Mouse (Mus musculus) R1 (cell line): Measurements from ENCODE around the gene Mdh2.

ENCODE experiments used
- DNase-seq: peaks from one replicate; pipeline ENCODE4 v3.0.0-alpha.2; 2018; ENCODE audit warnings: low read depth, low spot score

Mdh2 gene

DNA sequence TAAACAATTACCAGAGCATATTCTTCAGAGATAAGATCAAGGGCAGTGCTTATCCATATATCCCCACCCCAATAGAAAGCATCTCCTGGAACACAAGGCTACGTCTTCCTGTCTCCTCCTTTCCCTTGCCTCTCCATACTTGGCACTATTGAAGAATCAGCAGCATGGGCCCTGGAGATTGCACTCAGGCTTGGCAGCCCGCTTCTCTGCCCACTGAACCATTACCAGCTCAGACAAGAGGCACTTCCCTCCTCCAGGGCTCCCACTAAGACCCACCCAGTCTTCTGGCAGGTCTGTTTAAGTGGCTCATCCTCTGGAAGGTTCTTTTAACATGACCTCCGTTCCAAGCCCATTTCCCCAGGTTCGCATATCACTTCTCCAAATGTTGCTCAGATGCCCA lies 1.7 kb upstream of the Mdh2 start:
- DNase-seq, result no peak

DNA sequence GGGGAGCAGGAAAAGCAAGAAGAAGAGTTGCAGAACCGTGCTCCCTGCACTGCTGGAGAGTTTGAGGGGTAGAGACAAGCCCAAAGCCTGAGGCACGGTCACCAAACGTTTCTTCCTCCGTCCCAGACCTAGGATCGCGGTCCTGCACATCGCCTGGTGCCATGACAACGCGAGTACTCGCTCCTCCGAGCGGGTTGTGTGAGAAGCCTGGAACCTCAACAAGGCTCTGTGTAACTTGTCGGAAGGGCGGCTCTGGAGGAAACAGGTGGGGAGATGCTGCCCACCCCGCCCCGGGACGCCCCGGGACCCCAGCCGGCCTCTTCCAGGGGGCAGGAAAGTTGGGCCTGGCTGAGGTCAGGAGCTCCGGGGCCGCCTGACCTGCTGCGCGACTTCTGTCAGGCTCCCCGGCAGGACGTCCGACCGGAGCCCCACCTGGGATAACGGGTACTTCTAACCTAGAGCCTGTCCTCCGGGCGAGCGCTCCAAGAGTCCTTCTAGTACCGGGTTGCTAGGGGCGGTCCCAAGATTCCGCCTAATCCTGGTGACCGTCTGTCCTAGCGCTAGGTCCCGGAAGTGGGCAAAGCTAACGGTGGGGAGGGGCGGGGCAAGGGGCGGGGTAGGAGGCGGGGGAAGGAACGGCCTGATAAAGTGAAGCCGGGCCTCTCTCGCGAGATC lies 347 bp upstream of the Mdh2 start, which contains the start of gene Styxl1:
Styxl1 (minus strand) TSS at position 590 of the 675 bp plus-strand sequence.
- peak; percentile 83 for DNase-seq

DNA sequence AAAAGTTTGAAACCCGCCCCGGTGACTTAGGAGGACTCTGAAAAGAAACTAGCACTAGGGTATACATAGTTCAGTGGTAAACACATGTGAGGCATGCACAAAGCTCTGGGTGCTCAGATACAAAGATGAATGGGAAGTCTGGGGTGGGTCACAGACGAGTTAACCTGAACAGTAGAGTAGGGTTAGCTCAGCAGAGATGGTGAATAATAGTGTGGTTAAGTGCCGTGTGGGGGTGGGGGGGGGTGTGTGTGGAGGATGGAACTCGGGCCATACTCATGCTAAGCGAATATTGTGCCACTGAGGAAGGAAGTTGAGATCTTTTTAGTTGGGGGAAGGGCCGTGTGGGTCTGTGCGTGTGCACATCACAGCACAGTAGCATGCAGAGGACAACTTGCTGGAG lies 2.1 kb downstream of the Mdh2 start:
- DNase-seq, result no peak

DNA sequence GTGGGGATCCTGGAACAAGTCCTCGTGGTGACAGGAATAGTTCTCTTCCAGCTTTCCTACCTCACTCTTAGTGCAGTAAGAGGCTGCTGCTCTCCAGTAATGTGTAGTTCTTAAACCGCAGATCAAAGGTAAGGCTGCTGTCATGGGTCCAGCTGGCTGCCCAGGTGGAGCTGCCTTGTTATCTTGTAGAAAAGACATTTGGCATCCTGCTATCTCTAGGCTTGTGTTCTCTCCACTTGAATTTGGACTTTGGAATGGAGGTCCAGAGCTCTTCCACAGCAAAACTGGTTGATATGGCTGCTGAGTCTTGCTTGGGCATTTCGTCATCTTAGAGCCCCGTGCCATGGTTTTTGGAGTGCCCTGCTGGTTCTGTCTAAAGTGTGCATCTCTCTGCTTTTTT lies 4.6 kb downstream of the Mdh2 start:
- DNase-seq, result no peak

DNA sequence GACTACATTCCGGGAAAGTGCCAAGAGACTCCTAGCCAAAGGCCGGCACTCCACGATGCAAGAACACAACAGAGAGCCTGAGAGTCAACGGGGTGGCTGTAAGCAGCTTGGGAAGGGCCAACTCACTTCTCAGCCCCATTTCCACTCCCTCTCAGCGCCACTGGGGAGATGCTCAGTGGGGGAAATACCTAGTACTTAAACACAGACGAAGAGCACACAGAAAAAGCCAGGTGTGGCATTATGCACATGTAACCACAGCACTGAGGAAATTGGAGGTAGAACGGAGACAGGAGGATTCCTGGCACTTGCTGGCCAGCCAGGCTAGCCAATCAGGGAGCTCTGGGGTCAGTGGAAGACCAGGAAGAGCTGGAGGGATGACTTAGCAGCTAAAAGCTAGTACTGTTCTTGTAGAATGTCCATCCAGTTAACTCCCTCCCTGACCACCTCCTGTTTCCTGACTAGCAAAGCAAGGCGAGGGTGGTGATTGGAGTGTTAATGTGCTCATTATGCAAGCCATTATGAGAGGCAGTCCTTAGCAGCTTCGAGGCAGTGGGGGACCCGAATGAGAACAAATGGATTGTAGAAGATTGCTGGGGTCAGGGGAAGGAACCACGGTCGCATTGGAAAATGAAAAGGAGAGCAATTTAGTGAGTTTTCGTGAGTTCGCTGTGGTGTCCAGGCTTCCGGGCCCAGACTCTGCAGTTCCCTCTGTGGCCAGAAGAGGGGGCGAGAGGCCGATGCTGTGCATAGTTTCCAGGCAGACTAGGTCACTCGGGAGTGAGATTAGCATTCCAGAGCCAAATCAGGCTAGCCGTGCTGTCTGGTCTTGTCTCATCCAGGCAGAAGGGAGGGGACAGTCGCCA lies 15.9 kb downstream of the Mdh2 start:
- DNase-seq, result peak; percentile 92

DNA sequence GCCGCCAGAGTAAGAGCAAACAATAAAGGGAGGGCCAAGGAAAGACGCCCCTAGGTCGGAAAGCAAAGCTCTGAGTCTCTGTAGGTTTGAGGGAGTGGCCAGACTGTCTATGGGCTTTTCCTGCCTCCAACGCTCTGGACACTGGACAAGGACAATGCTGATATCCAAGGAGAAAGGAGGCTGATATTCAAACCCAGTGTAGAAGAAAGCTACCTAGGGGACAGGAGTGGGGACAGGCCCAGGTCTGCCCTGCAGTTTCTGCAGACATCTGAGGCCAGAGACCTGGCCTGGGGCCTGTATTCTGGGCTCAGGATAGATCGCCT lies 16.5 kb downstream of the Mdh2 start:
- no peak for DNase-seq

DNA sequence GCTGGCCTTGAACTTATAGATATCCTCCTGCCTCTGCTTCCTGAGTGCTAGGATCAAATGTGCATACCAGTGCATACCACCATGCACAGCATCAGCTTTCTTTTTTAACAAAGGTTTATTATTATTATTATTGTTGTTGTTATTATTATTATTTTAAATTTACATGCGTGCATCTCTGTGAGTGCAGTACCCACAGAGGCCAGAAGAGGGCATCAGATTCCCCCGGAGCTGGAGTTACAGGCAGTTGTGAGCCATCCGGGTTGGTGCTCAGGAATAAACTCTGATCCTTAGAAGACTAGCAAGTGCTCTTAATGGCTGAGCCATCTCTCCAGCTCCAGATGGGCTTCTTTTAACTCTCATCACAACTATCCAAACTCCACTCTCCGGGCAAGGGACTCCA lies 21.5 kb downstream of the Mdh2 start:
- DNase-seq, result peak; percentile 64

DNA sequence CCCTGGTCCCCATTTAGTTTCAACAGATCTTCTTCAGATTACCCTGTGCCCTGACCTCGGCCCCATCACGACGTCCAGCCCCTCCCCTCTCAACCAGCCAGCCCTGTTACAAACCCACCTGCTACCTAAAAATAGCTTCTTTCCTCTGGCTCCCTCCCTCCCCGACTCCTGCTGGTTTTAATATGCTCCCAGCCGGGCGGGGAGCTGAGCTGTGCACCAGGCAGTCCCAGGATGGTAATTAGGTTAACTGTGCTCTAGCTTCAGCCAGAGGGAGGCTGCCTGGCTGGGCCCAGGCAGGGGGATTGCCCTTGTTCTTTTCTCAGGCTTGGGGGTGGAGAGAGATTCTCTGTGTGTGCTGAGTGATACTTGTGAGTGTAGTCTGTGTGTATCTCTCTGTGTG lies 22.6 kb downstream of the Mdh2 start:
- peak; percentile 81 for DNase-seq

DNA sequence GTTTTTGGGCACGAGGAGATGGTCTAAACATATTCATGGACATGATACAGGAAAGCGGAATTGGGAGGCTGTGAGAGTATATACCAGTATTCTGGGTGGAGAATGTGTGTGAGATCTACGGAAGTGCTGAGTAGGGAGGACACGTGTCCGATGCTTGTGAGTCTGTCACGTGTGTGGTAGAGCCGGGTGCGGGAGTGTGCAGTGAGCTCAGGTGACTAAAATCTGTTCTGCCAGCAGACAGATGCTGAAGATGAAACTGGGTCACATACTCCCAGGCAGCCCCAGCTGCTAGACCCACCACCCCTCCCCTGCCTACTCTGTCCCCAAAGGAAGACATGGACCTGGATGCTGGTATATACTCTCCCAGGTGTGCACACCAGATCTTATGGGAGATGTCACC lies 24.4 kb downstream of the Mdh2 start:
- no peak for DNase-seq

DNA sequence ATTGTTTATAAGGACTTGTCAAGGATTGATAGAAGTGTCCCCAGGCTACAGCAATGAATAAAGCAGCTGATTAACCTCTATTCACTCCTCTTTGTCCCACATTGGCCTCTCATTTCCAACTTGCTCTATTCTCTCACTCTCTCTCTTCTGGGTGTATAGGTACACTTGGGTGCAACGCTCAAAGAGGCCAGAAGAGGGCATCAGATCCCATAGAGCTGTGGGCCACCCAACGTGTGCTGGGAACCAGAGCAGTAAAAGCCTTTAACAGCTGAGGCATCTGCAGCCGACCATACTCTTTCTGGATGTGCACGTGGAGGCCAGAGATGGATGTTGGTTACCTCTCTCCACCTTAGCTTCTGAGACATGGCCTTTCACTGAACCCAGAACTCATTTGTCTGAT lies 24.9 kb downstream of the Mdh2 start:
- peak; percentile 91 for DNase-seq

DNA sequence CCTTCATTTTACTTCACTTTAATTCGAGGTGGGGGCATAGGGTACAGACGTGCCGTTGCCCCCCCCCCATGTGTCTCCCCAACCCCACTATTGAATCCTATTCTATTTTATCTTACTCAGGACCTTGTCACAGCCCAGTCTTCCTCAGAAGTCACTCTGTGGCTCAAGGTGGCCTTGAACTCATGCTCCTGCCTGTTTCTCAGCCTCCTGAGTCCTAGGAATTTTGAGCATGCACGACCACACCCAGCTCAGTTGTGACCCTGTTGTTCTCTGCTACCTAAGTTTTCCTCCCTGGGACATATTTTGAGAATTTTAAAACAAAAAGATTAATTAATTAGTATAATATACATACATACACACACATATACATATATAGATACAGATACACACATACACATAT lies 25.4 kb downstream of the Mdh2 start:
- DNase-seq, result peak; percentile 86

DNA sequence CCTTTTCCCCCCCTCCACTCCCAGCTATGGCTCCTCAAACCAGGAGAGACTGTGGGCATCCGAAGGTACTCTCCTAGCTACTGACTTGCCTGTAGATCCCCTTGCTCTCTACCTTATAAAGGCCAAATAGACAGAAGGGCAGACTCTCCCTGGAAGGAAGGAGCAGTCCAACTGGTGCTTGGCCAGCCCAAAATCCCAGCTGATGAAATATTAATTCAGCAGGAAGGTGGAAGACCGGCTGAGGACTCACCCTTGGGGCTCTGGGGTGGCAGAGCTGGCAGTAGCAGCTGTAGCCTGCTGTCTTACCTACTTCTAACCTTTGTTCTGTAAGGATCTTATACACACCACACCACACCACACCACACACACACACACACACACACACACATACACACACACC lies 26.5 kb downstream of the Mdh2 start:
- no peak for DNase-seq

DNA sequence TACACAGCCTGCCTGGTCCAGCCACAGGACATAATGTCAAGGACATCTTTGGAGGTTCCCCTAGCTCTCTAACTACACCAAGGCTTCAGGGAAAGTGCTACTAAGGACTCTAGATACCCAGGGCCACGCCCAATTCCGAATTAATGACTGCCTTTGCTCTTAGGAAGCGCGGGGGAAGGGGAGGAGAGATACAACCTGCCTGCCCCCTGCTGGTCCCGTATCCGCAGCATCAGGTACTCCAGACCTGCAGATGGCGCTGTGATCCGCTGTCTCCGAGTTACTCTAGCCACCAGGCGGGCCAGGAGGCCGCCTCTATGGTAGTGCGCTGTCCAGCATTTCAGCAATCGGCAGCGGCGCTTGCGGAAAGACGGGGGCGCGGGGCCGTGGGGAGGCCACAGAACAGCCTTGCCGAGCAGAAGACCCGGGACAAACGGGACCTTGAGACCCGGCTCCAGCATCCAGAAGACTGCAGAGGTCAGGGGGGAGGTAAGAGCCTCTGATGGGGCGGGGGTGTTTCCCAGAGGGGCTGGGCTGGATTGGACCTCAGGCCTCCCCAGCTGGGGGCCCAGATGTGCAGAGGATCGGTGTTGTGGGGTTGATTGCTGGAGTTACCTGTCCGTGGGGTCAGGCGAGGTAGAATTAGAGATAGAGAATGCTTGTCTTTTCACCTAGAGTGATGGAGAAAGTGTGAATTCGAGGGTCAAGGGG lies 28.4 kb downstream of the Mdh2 start, which contains the start of gene Srrm3:
Srrm3 (plus strand) TSS at position 336 of the 708 bp plus-strand sequence.
- DNase-seq, result peak; percentile 97

DNA sequence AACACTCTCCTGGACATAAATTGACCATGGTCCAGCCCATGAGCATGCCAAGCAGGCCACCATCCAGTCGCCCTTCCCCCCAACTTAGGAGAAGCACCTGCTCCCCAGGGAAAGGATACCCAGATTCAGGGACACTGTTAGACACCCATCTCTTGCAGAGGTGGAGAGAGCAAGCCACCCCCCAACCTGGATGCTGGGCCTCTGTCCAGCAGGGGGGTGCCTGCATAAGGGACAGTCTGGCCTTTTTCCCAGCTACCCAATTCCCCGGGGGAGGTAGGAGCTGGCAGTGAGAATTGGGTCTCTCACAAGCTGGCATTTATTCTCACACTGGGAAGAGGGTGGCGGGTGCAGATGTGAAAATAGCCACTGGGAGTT lies 29.0 kb downstream of the Mdh2 start:
- no peak for DNase-seq

DNA sequence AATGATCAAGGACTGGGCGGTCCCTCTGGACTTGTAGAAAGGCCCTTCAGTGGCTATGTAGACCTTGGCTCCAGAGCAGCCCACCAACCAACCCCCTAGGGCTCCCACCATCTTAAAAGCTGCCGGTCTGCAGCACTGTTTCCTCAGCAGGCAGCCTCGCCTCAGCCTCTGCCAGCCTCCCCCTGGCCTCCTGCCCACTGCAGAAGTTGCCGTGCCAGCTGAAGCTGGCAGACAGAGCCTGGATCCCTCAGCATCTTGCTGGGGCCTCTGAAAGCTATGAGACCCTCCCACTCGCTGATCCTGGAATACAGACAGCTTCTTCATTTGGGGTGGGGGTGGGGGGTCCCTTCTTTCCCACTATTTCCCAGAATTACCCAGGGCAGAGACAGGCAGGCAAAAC lies 34.7 kb downstream of the Mdh2 start:
- no peak for DNase-seq

DNA sequence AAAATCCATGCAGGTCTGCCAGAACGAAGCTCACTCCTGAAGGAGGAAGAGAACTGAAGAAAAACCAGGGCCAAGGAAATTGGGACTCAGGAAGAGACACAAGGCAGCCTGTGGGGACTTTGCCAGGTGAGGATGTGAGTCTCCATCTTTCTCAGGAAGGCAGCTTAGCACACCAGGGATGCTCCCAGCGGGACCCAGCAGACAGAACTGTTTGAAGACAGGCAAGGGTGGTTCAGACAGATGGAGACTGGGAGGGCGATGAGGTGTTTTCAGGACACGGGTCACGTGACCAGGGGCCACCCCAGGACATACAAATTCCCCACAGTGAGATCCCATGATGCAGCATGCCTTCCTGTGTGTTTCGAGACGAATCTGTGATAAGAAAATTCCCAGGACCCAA lies 40.2 kb downstream of the Mdh2 start:
- no peak for DNase-seq

DNA sequence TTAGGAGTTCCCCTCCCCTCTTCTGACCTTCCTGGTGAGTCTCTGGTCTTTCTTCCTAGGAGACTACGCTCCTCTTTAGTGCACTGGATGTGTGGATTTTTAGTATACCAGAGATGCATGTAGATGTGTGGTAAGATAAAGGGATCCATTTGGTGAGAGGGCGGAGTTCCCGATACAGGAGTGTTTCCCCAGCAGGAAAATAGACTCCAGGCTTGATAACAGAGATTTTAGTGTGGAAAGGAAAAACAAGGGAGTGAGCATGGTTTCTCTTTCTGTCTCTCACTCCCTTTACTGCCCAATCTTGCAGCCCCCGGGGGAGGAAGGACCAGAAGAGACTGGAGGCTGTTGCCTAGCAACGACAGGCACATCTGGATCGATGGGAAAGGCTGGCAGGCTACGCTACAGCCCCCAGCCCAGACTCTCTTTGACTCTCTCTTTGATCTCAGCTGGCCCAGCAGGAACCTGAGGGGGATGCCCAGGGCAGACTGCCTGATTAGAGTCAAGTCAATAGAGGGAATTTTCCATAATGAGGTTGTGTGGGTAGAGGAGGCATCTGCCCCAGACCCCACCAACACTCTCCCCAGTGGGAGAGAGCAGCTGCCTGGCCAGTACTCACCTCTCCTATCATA lies 44.1 kb downstream of the Mdh2 start:
- no peak for DNase-seq

DNA sequence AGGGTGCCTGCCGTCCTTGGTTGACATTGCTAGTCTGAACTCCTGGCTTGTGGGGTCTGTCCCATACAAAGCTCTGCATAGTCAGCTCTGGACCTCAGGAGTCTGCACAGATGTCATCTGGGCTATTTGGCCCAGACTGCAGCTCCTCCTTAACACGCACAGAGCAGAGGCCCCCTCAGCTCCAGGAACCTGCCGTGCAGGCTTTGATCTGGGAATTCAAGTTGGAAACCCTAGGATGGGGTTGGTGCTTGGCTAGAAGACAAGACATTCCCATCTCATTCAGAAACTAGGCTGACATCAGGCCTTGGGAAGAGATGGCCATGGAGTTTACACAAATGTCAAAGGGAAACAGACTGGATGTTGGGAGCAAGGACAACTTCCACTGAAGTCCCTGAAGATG lies 46.2 kb downstream of the Mdh2 start:
- no peak for DNase-seq

DNA sequence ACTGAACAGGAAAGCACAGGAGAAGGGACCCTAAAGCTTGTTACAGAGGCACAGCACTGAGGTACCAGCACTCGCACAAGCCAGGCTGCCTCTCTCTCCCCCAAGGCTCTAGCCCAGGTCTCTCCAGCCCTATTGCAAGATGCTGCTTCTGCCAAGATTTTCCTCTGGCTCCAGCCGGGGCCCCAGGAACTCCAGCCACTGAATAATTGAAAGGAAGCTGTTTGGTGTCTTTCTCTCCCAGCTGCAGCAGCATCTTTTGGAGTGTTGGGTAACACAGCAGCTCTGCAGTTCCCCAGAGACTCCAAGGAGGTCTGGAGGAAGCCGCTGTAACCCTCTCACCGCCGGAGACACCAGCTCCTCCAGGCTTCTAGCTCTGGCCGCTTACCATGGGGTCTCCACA lies 47.9 kb downstream of the Mdh2 start:
- DNase-seq, result no peak

DNA sequence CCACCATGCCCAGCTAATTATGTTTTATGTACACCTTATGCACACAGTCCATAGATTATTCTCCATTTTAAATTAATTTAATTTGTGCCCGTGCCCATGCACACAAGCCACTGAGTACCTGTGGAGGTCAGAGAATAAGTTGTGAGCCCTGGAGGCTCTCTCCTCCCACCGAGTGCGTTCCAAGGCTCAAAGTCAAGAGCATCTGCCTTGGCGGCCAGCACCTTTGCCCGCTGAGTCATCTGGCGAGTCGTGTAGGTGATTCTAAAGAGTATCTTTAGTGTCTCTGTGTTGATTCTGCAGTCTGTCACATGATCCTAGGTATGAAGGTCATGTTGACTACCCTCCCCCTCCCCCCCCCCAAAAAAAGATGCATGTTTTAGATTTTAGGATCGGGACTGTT lies 51.1 kb downstream of the Mdh2 start:
- no peak for DNase-seq

DNA sequence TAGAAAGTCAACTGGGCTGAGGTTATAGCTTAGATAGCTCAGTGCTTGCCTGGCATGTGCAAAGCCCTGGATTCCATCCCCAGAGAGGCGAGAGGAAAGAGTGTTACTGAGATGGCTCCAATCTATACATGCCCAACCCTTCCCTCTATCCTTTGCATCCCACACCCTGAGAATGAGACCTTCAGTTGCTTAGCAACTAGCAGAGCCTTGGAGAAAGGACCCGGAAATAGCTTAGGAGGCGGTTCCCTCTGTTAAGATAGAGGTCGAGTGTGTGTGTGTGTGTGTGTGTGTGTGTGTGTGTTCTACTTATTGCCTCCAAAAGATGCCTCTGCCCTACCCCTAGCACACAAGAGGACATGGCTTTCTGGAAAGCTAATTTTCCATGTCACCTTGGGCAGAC lies 54.4 kb downstream of the Mdh2 start:
- peak; percentile 94 for DNase-seq
